Mouse (Mus musculus): ENCODE results near the gene Ccdc113.

- TF ChIP-seq CTCF (IDR thresholded peaks at IDR 0.05; ENCODE audit: insufficient read depth, low read length) (no peak), POLR2A (IDR thresholded peaks at IDR 0.05; ENCODE audit: borderline replicate concordance, extremely low read depth, low read depth, low read length) (no peak)
Observed at GRCm38 (mm10) chr8:95587339-95587738, 53.5 kb downstream of the Ccdc113 start.

Measured in lung, adult 2 months (tissue).